Mouse (Mus musculus) retina, adult 2 months (tissue): ENCODE results near the gene Pfkfb2.
"Not testable (repeated sequence)": the region's sequence is repeated elsewhere in the genome, so short reads cannot be mapped to it uniquely, and the experiment has no call there.

Experiments used
- DNase-seq: peaks from one replicate; pipeline ENCODE4 v3.0.0-alpha.2; 2012; ENCODE audit warnings: low read depth, low spot score

Gene Pfkfb2

GRCm38 (mm10) chr1:130699937-130700633 is 29.0 kb downstream of the Pfkfb2 start:
- no peak for DNase-seq

- no peak for DNase-seq
Observed at GRCm38 (mm10) chr1:130698601-130699000, 30.5 kb downstream of the Pfkfb2 start.

- DNase-seq: no peak
Observed at GRCm38 (mm10) chr1:130683905-130684304, 45.1 kb downstream of the Pfkfb2 start.

- no peak for DNase-seq
Observed at GRCm38 (mm10) chr1:130681656-130682413, 47.2 kb downstream of the Pfkfb2 start.

GRCm38 (mm10) chr1:130681075-130681474 is 48.0 kb downstream of the Pfkfb2 start:
- DNase-seq: no peak

- no peak for DNase-seq
Observed at GRCm38 (mm10) chr1:130678551-130678950, 50.5 kb downstream of the Pfkfb2 start.

GRCm38 (mm10) chr1:130663576-130663975 is 65.5 kb downstream of the Pfkfb2 start:
- not testable (repeated sequence) for DNase-seq

- no peak for DNase-seq
Observed at GRCm38 (mm10) chr1:130661454-130661853, 67.6 kb downstream of the Pfkfb2 start, which contains the start of gene C4bp. Gene C4bp (minus strand): TSS chr1:130661632.

- not testable (repeated sequence) for DNase-seq
Observed at GRCm38 (mm10) chr1:130659641-130660040, 69.4 kb downstream of the Pfkfb2 start.

GRCm38 (mm10) chr1:130644103-130644502 is 85.0 kb downstream of the Pfkfb2 start:
- DNase-seq: no peak

GRCm38 (mm10) chr1:130640967-130641366 is 88.1 kb downstream of the Pfkfb2 start:
- DNase-seq: no peak
